Mouse (Mus musculus) CD4-positive naive resting alpha-beta T cell, adult 57 days (primary cell): ENCODE data around the gene Zfp668. TPM values are rescaled to one million over a fixed set of nuclear protein-coding genes. Genes with fewer than 3 reads are reported as not detected.

ENCODE experiments used
- total RNA-seq: library from RNA; stranded (reverse); gene quantifications from one replicate; pipeline ENCODE4 v1.2.4, GENCODE M21; 2023

Gene Zfp668
- 20.5 TPM for total RNA-seq

DNA sequence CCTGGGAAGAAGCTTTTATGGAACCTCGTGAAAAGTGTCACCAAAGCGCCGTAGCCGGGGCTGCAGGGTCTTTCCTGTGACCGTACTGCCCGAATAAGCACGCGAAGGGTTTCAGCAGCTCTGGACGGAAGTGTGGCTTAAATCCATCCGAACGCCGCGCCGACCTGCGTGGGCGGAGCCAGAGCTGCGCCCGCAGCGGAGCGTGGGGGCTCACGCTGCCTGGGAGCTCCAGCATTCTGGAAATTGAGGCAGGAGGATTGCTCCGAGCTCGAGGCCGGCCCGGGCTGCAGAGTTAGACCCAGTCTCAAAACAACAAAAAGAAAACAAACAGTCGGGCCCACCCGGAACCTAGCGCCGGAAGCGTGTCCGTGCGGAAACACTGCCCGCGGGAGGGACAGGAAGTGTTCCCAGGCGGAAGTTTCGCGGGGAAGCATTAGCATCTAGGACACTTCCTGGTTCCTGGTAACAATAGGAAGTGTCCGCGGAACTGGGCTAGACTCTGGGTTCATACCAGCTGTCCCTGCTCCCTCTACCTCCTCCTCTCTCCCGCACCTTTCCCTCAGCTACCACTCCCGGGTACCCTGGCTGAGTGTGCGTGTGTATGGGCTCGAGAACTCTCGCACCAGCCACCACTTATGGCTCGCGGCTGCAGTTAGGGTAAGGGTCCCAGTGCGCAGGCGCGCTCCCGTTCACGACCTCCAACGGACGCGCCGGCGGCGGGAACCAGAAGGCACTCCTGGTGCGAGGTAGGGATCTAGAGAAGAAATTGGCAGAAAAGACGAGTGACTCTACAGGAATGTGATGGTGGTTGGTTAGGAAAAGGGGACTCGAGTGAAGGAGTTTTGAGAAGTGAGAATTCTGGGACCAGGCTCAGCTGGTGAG lies at the start of gene Zfp668:
TSS of gene Zfp668 (minus strand) at position 362 of the 882 bp plus-strand sequence.

GRCm38 (mm10) chr7:127912190-127912871 lies 35.7 kb upstream of the Zfp668 start, which contains the start of gene Kat8:
Gene Kat8 (plus strand): TSS chr7:127912516.

GRCm38 (mm10) chr7:127903971-127904796 lies 27.6 kb upstream of the Zfp668 start, which contains the start of gene Bckdk:
Gene Bckdk (plus strand): TSS chr7:127904082.

DNA sequence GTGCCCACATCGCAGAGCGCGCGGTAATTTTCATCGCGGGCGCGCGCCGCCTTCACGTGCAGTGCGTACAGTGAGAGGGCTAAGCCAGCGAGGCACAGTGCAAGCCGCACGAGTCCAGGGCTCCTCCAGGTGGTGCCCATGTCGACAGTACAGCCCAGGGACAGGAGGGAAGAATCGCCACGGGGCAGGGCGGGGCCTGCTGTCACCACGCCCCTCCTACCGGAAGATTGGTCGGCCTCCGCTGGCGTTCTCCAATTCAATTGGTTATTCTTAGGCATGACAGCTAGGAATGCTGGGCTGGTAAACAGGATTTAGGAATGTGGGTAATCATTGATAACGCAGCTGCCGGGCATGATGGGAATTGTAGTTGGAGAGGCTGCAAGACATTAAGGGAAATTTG lies 18.8 kb upstream of the Zfp668 start, which contains the start of the genes Gm21974 and Vkorc1:
TSS of gene Gm21974 (minus strand) at position 13 of the 400 bp plus-strand sequence.
TSS of gene Vkorc1 (minus strand) at position 176 of the 400 bp plus-strand sequence.

GRCm38 (mm10) chr7:127890798-127891197 lies 14.2 kb upstream of the Zfp668 start, which contains the start of gene Prss53:
Gene Prss53 (minus strand): TSS chr7:127890970.

DNA sequence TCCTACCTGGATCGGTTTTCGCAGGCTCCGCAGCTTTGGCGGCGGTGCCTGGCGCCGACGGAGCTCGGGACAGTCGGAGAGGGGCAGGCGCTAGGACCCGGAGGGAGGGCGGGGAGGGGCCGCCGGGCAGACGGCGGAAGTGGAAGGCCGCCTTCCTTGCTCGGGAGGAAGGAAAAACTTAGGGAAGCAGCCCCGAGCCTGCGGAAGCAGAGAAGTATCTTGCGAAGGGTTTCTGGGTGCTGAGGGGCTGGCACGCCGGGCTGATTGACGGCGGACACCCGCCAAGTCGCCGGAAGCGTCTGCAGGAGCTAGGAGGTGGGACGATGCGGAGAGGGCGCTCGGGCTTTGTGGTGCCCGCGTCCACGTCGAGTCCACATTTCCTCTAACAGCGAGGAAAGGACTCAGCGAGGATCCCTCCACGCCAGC lies 574 bp downstream of the Zfp668 start, which contains the start of gene Zfp646:
TSS of gene Zfp646 (plus strand) at position 181 of the 426 bp plus-strand sequence.

DNA sequence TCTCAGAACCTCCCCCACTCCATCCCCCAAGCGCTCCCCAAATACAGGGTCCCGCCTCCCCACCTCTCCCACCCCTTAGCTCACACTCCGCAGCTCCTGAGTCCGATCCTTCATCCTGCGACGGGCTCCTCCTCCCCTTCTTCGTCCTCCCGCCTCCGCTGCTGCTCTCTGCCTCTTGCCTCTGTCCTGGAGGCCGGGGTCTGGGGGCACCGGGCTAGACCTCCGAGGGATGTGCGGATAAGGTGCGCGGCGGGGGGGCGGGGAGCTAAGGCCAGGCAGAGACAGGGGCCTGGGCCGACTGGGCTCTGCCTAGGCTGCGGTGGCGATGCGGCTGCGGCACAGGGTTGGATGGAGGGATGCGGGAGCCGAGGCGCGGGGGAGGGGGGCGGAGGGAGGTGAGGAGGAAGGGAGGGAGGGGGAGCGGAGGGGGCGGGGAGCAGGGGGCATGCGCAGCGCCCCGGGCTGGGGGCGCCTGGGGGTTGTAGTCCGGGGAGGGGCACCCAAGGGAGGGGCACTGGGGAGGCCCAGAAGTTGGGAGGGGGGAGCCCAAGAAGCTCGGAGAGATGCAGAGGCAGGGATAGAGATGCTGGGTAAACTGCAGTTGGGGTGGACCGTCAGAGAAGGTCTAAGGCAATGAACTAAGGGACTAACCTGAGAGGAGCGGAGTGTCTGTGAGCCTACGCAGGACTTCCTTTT lies 52.3 kb downstream of the Zfp668 start, which contains the start of the genes Stx4a and Stx1b:
TSS of gene Stx4a (plus strand) at position 119 of the 696 bp plus-strand sequence.
TSS of gene Stx1b (minus strand) at position 374 of the 696 bp plus-strand sequence.

Other genes starting within 250 kb of the Zfp668 start
- gene Bcl7c, start 167.9 kb downstream of the Zfp668 start, total RNA-seq, result 30.7 TPM
- not detected for gene Ctf1, start 164.1 kb downstream of the Zfp668 start, total RNA-seq
- gene Ctf2, start 144.7 kb downstream of the Zfp668 start, total RNA-seq, result not detected
- gene Fbxl19, start 132.3 kb downstream of the Zfp668 start, total RNA-seq, result 6.9 TPM
- gene Orai3, start 107.0 kb downstream of the Zfp668 start, total RNA-seq, result 10.6 TPM
- gene Setd1a, start 100.2 kb downstream of the Zfp668 start, total RNA-seq, result 84.5 TPM
- gene Gm49388, start 91.2 kb downstream of the Zfp668 start, total RNA-seq, result not detected
- 5.6 TPM for gene Hsd3b7, start 76.2 kb downstream of the Zfp668 start, total RNA-seq
- 114 TPM for gene Stx4a, start 52.5 kb downstream of the Zfp668 start, total RNA-seq
- gene Stx1b, start 52.3 kb downstream of the Zfp668 start, total RNA-seq, result not detected
- 89.5 TPM for gene Zfp646, start 607 bp downstream of the Zfp668 start, total RNA-seq
- gene Prss53, start 14.1 kb upstream of the Zfp668 start, total RNA-seq, result 0.44 TPM
- gene Gm21974, start 18.6 kb upstream of the Zfp668 start, total RNA-seq, result not detected
- gene Vkorc1, start 18.8 kb upstream of the Zfp668 start, total RNA-seq, result 15.3 TPM
- 36.7 TPM for gene Bckdk, start 27.3 kb upstream of the Zfp668 start, total RNA-seq
- gene Kat8, start 35.7 kb upstream of the Zfp668 start, total RNA-seq, result 37.3 TPM
- gene Prss8, start 53.3 kb upstream of the Zfp668 start, total RNA-seq, result not detected
- gene Prss36, start 69.9 kb upstream of the Zfp668 start, total RNA-seq, result 1.4 TPM
- gene Fus, start 90.6 kb upstream of the Zfp668 start, total RNA-seq, result 865 TPM
- 60.1 TPM for gene Pycard, start 117.0 kb upstream of the Zfp668 start, total RNA-seq
- 2.4 TPM for gene Trim72, start 127.1 kb upstream of the Zfp668 start, total RNA-seq
- gene Itgam, start 185.8 kb upstream of the Zfp668 start, total RNA-seq, result 4.8 TPM
- gene Gm49368, start 185.9 kb upstream of the Zfp668 start, total RNA-seq, result not detected